Mouse (Mus musculus) gastrocnemius, adult 2 months (tissue): ENCODE results near the gene Pheta2. TPM values are rescaled to one million over a fixed set of nuclear protein-coding genes. Genes with fewer than 3 reads are reported as not detected.
A peak's percentile ranks its signal among the peaks of the same experiment; 100 is the strongest.

Experiments
- DNase-seq: peaks from one replicate; pipeline ENCODE4 v3.0.0; 2022
- H3K27ac ChIP-seq: fragments of 200-600 bp; 2 replicates; pipeline ENCODE4 v1.8.1; 2022; ENCODE audit warnings: mild to moderate bottlenecking
- H3K4me3 ChIP-seq: fragments of 200-600 bp; 2 replicates; pipeline ENCODE4 v1.8.1; 2022; ENCODE audit warnings: mild to moderate bottlenecking, moderate library complexity
- CTCF ChIP-seq: fragments of 200-600 bp; IDR thresholded peaks from 2 replicates; pipeline ENCODE4 v1.8.1; 2022; ENCODE audit warnings: antibody characterized with exemption, mild to moderate bottlenecking, moderate library complexity
- intact Hi-C: fragments of 180-260 bp; cut with DNase I; formaldehyde crosslinking; loops from one replicate; pipeline ENCODE4 v1.15.1; 2025
- total RNA-seq, 2 experiments: library from RNA; stranded (reverse); gene quantifications; 2 replicates each; pipeline ENCODE4 v1.2.3; 2021

Pheta2 gene
- total RNA-seq, 2 experiments from 2014 or later: 0.26 to 0.61 TPM

GRCm38 (mm10) chr15:82336629-82337028, 2.1 kb upstream of the Pheta2 start:
- no peak overlapping the region for H3K4me3 ChIP-seq
- intact Hi-C loops: loop anchor here (5.0 kb wide), 1 partner anchor 81 kb away; no protein-coding TSS in a partner anchor
- no peak overlapping the region for H3K27ac ChIP-seq
- no peak for TF ChIP-seq CTCF
- DNase-seq: no peak

GRCm38 (mm10) chr15:82337875-82338274, 867 bp upstream of the Pheta2 start:
- intact Hi-C loops: loop anchor here (5.0 kb wide), 1 partner anchor 79 kb away; no protein-coding TSS in a partner anchor
- TF ChIP-seq CTCF: no peak
- Histone ChIP-seq H3K4me3 (peak overlapping the region; percentile 87), H3K27ac (peak overlapping the region; percentile 94)
- no peak for DNase-seq

- intact Hi-C loops: loop anchor here (5.0 kb wide), 1 partner anchor 78 kb away; no protein-coding TSS in a partner anchor
- peak overlapping the region; percentile 87 for H3K4me3 ChIP-seq
- no peak for TF ChIP-seq CTCF
- DNase-seq: no peak
- H3K27ac ChIP-seq: peak overlapping the region; percentile 94
Observed at GRCm38 (mm10) chr15:82339150-82339549, 408 bp downstream of the Pheta2 start.

- TF ChIP-seq CTCF: no peak
- no peak for DNase-seq
- intact Hi-C loops: loop anchor here (5.0 to 10.0 kb wide), 4 partner anchors 78 to 485 kb away; partner anchors contain the start of genes Mei1, Srebf2 and Tob2
- Histone ChIP-seq H3K27ac (peak overlapping the region; percentile 94; the same call in 1 of the 2 replicates), H3K4me3 (no peak overlapping the region)
Observed at GRCm38 (mm10) chr15:82339634-82340254, 1.0 kb downstream of the Pheta2 start.

GRCm38 (mm10) chr15:82340414-82341035, 1.8 kb downstream of the Pheta2 start:
- H3K27ac ChIP-seq: peak overlapping the region; percentile 86
- TF ChIP-seq CTCF: no peak
- DNase-seq: no peak
- intact Hi-C loops: loop anchor here (5.0 to 10.0 kb wide), 3 partner anchors 193 to 486 kb away; partner anchors contain the start of genes Mei1, Srebf2 and Tob2
- peak overlapping the region; percentile 74 for H3K4me3 ChIP-seq

GRCm38 (mm10) chr15:82341036-82341501, 2.3 kb downstream of the Pheta2 start:
- peak; percentile 81 for DNase-seq
- H3K27ac ChIP-seq: peak overlapping the region; percentile 86
- TF ChIP-seq CTCF: no peak
- peak overlapping the region; percentile 74 for H3K4me3 ChIP-seq
- intact Hi-C loops: loop anchor here (5.0 to 10.0 kb wide), 3 partner anchors 194 to 486 kb away; partner anchors contain the start of genes Mei1, Srebf2 and Tob2

GRCm38 (mm10) chr15:82341675-82342542, 3.2 kb downstream of the Pheta2 start:
- intact Hi-C loops: loop anchor here (5.0 to 10.0 kb wide), 3 partner anchors 195 to 487 kb away; partner anchors contain the start of genes Mei1, Srebf2 and Tob2
- TF ChIP-seq CTCF: no peak
- Histone ChIP-seq H3K27ac (peak overlapping the region; percentile 86), H3K4me3 (peak overlapping the region; percentile 74)
- no peak for DNase-seq

- peak overlapping the region; percentile 86 for H3K27ac ChIP-seq
- no peak for TF ChIP-seq CTCF
- intact Hi-C loops: loop anchor here (5.0 to 10.0 kb wide), 3 partner anchors 195 to 488 kb away; partner anchors contain the start of genes Mei1, Srebf2 and Tob2
- no peak overlapping the region for H3K4me3 ChIP-seq
- no peak for DNase-seq
Observed at GRCm38 (mm10) chr15:82342543-82342935, 3.8 kb downstream of the Pheta2 start.

GRCm38 (mm10) chr15:82343368-82344287, 4.9 kb downstream of the Pheta2 start:
- no peak for DNase-seq
- intact Hi-C loops: loop anchor here (5.0 to 10.0 kb wide), 3 partner anchors 196 to 489 kb away; partner anchors contain the start of genes Mei1, Srebf2 and Tob2
- Histone ChIP-seq H3K27ac (no peak overlapping the region), H3K4me3 (no peak overlapping the region)
- no peak for TF ChIP-seq CTCF

GRCm38 (mm10) chr15:82344971-82345370, 6.2 kb downstream of the Pheta2 start:
- no peak for TF ChIP-seq CTCF
- H3K27ac ChIP-seq: peak overlapping the region; percentile 24; the same call in 1 of the 2 replicates
- DNase-seq: no peak
- intact Hi-C loops: loop anchor here (5.0 to 10.0 kb wide), 3 partner anchors 198 to 490 kb away; partner anchors contain the start of genes Mei1, Srebf2 and Tob2
- H3K4me3 ChIP-seq: no peak overlapping the region
